Mouse (Mus musculus): ENCODE data around the gene Pif1.

The Pif1 gene

GRCm38 (mm10) chr9:65586406-65587269 lies at the start of gene Pif1:
Gene Pif1, plus strand, starts transcription at chr9:65587160.
- DNase-seq: peak; percentile 83

- DNase-seq: peak; percentile 32
Measured at GRCm38 (mm10) chr9:65537901-65538630, 48.9 kb upstream of the Pif1 start.

- no peak for DNase-seq
Measured at GRCm38 (mm10) chr9:65539697-65540096, 47.3 kb upstream of the Pif1 start.

GRCm38 (mm10) chr9:65541126-65542068 lies 45.6 kb upstream of the Pif1 start:
- DNase-seq: peak; percentile 21

- DNase-seq: no peak
Measured at GRCm38 (mm10) chr9:65542111-65542524, 44.8 kb upstream of the Pif1 start.

GRCm38 (mm10) chr9:65545635-65546412 lies 41.1 kb upstream of the Pif1 start:
- DNase-seq: no peak

GRCm38 (mm10) chr9:65546413-65546695 lies 40.6 kb upstream of the Pif1 start:
- DNase-seq: no peak

GRCm38 (mm10) chr9:65547111-65547510 lies 39.8 kb upstream of the Pif1 start:
- DNase-seq: no peak

- DNase-seq: no peak
Measured at GRCm38 (mm10) chr9:65547844-65548243, 39.1 kb upstream of the Pif1 start.

GRCm38 (mm10) chr9:65548311-65548710 lies 38.6 kb upstream of the Pif1 start:
- DNase-seq: no peak

- DNase-seq: no peak
Measured at GRCm38 (mm10) chr9:65549139-65549538, 37.8 kb upstream of the Pif1 start.

GRCm38 (mm10) chr9:65549643-65550042 lies 37.3 kb upstream of the Pif1 start:
- no peak for DNase-seq

- no peak for DNase-seq
Measured at GRCm38 (mm10) chr9:65550079-65550831, 36.7 kb upstream of the Pif1 start.

GRCm38 (mm10) chr9:65551035-65551434 lies 35.9 kb upstream of the Pif1 start:
- DNase-seq: peak; percentile 48

GRCm38 (mm10) chr9:65552141-65552540 lies 34.8 kb upstream of the Pif1 start:
- peak; percentile 21 for DNase-seq

GRCm38 (mm10) chr9:65552711-65553110 lies 34.2 kb upstream of the Pif1 start:
- DNase-seq: no peak

GRCm38 (mm10) chr9:65555001-65555405 lies 32.0 kb upstream of the Pif1 start:
- DNase-seq: no peak

GRCm38 (mm10) chr9:65555621-65556020 lies 31.3 kb upstream of the Pif1 start:
- no peak for DNase-seq

GRCm38 (mm10) chr9:65556349-65556748 lies 30.6 kb upstream of the Pif1 start:
- no peak for DNase-seq

- DNase-seq: no peak
Measured at GRCm38 (mm10) chr9:65556979-65557378, 30.0 kb upstream of the Pif1 start.

GRCm38 (mm10) chr9:65558806-65559205 lies 28.2 kb upstream of the Pif1 start:
- no peak for DNase-seq

- no peak for DNase-seq
Measured at GRCm38 (mm10) chr9:65561016-65561415, 25.9 kb upstream of the Pif1 start.
